Mouse (Mus musculus) colon, adult 2 months (tissue): Measurements from ENCODE around the gene Prpf38a. TPM values are rescaled to one million over a fixed set of nuclear protein-coding genes. Genes with fewer than 3 reads are reported as not detected.

ENCODE experiments used
- polyA plus RNA-seq: library from polyadenylated mRNA; depleted of rRNA; stranded (reverse); fragments of >200 nt; gene quantifications from 2 replicates; pipeline ENCODE4 v1.2.3, GENCODE M21; 2012; rRNA removed

The Prpf38a gene
- polyA plus RNA-seq: 1.8 and 3.1 TPM in 2 replicates

DNA sequence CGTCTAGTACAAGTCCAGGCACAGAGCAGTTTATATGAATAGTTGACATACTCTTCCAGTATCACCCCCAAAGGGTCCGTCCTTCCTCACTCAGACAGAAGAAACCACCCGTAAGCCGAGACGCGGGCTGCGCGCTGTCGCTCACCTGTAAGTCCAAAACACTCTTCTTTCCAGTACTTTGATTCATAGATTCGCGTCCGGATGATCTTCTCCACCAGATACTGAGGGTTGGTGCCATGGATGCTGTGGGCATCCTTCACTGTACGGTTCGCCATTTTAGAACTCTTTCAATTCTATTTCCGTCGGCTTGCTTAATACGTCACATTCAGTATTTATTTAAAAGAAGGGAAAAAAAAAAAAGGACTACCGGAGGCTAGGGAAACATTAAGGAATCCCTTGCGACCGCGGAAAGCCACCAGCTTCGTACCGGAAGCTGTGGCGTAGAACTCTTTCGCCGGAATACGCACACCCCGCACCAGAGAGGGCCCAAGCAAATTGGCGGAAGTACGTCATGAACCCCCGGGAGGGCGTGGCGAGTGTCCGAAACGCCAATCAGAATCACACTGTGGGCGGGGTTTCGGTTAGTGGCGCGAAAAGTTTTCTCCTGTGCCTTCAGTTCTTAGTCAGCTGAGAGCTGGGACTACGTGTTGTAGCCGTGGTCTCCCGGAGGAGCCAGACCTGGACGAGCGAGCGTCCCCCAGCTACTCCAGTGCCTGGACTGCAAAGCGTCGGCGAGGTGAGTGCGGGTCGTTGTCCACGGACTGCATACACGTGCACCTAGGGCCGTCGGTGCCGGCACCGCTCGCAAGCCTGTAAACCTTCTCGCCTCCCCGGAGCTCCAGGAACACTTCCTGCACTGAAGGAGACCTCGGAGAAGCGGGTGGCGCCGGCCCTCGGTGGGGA is at the start of gene Prpf38a, which contains the start of gene Orc1:
Gene Prpf38a, minus strand, starts transcription at position 497 of the 903 bp plus-strand sequence.
Gene Orc1, plus strand, starts transcription at position 584 of the 903 bp plus-strand sequence.

DNA sequence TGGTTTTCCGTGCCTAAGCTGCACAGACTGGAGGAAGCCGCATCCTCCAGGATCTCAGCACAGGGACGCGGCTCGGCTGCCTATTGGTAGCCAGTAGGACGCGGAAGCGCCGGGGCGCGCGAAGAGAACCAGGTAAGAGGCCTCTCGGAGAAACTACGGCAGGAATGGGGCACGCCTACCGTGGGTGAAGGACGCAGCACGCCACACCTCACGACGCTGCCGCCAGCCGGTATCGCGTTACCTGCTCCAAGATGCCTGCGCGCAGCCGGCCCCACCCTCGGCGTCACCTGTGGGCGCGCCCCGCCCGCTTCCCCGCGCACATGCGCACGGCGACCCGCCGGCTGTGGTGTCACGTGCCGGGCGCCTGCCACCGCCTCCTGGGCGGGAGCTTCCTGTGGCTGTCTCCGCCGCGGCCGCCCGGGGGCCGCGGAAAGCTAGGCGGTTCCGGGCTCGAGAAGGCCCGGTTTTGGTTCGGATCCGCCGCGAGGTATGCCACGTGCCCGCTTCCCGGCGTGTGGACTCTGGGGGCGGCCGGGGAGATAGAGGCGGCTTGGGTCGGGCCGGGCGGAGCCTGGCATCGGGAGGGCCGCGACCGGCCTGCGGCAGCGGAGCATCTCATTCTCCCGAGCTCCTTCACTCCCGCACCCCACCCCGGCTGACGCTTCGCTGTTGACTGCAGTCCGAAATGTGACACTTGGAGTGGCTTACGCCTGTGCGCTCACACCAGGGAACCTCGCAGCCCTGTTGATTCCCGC is 40.6 kb upstream of the Prpf38a start, which contains the start of gene Cc2d1b:
Gene Cc2d1b, plus strand, starts transcription at position 354 of the 755 bp plus-strand sequence.

Other genes with a start within 250 kb of the Prpf38a start
- gene Shisal2a, start 196.0 kb downstream of the Prpf38a start, polyA plus RNA-seq: 0.23 and 0.78 TPM in 2 replicates
- 8.1 and 11.3 TPM in 2 replicates for gene Gpx7, start 172.4 kb downstream of the Prpf38a start, polyA plus RNA-seq
- 20.0 and 20.8 TPM in 2 replicates for gene Tut4, start 119.9 kb downstream of the Prpf38a start, polyA plus RNA-seq
- 1.2 and 1.8 TPM in 2 replicates for gene Orc1, start 87 bp upstream of the Prpf38a start, polyA plus RNA-seq
- 32.9 and 33.4 TPM in 2 replicates for gene Cc2d1b, start 40.6 kb upstream of the Prpf38a start, polyA plus RNA-seq
- gene 3110021N24Rik, start 140.3 kb upstream of the Prpf38a start, polyA plus RNA-seq: 0.13 and 0.45 TPM in 2 replicates
- 2.4 and 3.1 TPM in 2 replicates for gene Zfyve9, start 201.5 kb upstream of the Prpf38a start, polyA plus RNA-seq